12 mouse cellular contexts compared by ENCODE assay signal in genomic region chr16:24919349-24920012, GRCm38 (mm10).
A peak's percentile ranks its signal among the peaks of the same experiment; 100 is the strongest.
DNase-seq lines count a peak whose midpoint lies in the region; ATAC-seq and TF ChIP-seq lines count a peak whose summit lies in the region.
"Had no signal": no experiment of that assay in that cellular context is flagged by ENCODE, and none has a peak within 500 bp of the region (broad histone marks: within the 10 kb centered on the region; RNA-seq: fewer than 3 reads in every experiment).

No protein-coding gene starts in this region.

- TF ChIP-seq CTCF in gastrocnemius, adult 2 months (IDR thresholded peaks at IDR 0.05) = no peak

- WGBS in neural tube, embryonic 13.5 days = 35% methylated on average over 11 of the region's 11 CpGs
- 86% methylated on average over 11 of the region's 11 CpGs for WGBS in heart, embryonic 10.5 days

- H3K9ac ChIP-seq in neural tube, embryonic 13.5 days = no peak overlapping the region
- H3K9ac ChIP-seq: midbrain, embryonic 12.5 days had no signal

- no peaks in the 10 kb centered on the region for H3K9me3 ChIP-seq in neural tube, embryonic 13.5 days
- no peaks in the 10 kb centered on the region for H3K9me3 ChIP-seq in heart, embryonic 10.5 days
- H3K9me3 ChIP-seq: midbrain, embryonic 12.5 days had no signal

- intact Hi-C loops in gastrocnemius, adult 2 months (cut with DNase I) = no loop called here

- H3K27ac ChIP-seq in gastrocnemius, adult 2 months = peak overlapping the region; percentile 24; the same call in 1 of the 2 replicates
- H3K27ac ChIP-seq in neural tube, embryonic 13.5 days (replicated peaks) = 0 out of 2 replicates have a peak overlapping the region, but pooled peaks have one; percentile 13
- H3K27ac ChIP-seq in heart, embryonic 10.5 days = no peak overlapping the region
- H3K27ac ChIP-seq: midbrain, embryonic 12.5 days had no signal

- peak overlapping the region; percentile 47 for H3K4me3 ChIP-seq in gastrocnemius, adult 2 months
- no peak overlapping the region for H3K4me3 ChIP-seq in neural tube, embryonic 13.5 days
- no peak overlapping the region for H3K4me3 ChIP-seq in heart, embryonic 10.5 days
- H3K4me3 ChIP-seq: midbrain, embryonic 12.5 days had no signal

- peaks cover 5% of the 10 kb centered on the region for H3K4me1 ChIP-seq in neural tube, embryonic 13.5 days (replicated peaks)
- H3K4me1 ChIP-seq in heart, embryonic 10.5 days = no peaks in the 10 kb centered on the region
- H3K4me1 ChIP-seq: midbrain, embryonic 12.5 days had no signal

- no peak for ATAC-seq in neural tube, embryonic 13.5 days (ENCODE audit: low read depth)
- peak; percentile 69 to 76 for ATAC-seq in hematopoietic stem cell, adult 5-6 weeks (replicated peaks in 1 of 2; ENCODE audit: insufficient read depth in 1 of 2, low FRiP score in 2 of 2, low TSS enrichment in 1 of 2, low read depth in 1 of 2, poor library complexity in 2 of 2, severe bottlenecking in 2 of 2)

- DNase-seq in gastrocnemius, adult 2 months = no peak
- no peak for DNase-seq in gastrocnemius, adult 8-10 months (ENCODE audit: low spot score in 2 of 2)
- DNase-seq in neural tube, embryonic 10.5 days (ENCODE audit: extremely low spot score, low spot score) = no peak
- peak; percentile 11 for DNase-seq in splenic B cell, adult 2 months (ENCODE audit: low read depth, low spot score)
- DNase-seq in heart, embryonic 10.5 days (ENCODE audit: low spot score) = no peak
- DNase-seq in spleen, postnatal 4 days (ENCODE audit: low spot score in 2 of 2) = no peak
- DNase-seq: cerebellum, adult 11 months; gastrocnemius, postnatal 10 days; right cerebral cortex, adult 18-20 months had no signal

- no peaks in the 10 kb centered on the region for H3K36me3 ChIP-seq in neural tube, embryonic 13.5 days
- no peaks in the 10 kb centered on the region for H3K36me3 ChIP-seq in splenic B cell, adult 2 months (ENCODE audit: control insufficient read depth, insufficient read depth, low read length, poor library complexity, severe bottlenecking)
- H3K36me3 ChIP-seq in heart, embryonic 10.5 days = no peaks in the 10 kb centered on the region
- H3K36me3 ChIP-seq: midbrain, embryonic 12.5 days had no signal

- H3K27me3 ChIP-seq in neural tube, embryonic 13.5 days = no peaks in the 10 kb centered on the region
- H3K27me3 ChIP-seq in splenic B cell, adult 2 months (ENCODE audit: control insufficient read depth, insufficient read depth, low read length, poor library complexity, severe bottlenecking) = no peaks in the 10 kb centered on the region
- H3K27me3 ChIP-seq in heart, embryonic 10.5 days (ENCODE audit: insufficient read depth, poor library complexity, severe bottlenecking) = no peaks in the 10 kb centered on the region
- H3K27me3 ChIP-seq: midbrain, embryonic 12.5 days had no signal

- peak overlapping the region; percentile 21; the same call in 1 of the 2 replicates for H3K4me2 ChIP-seq in neural tube, embryonic 13.5 days
- H3K4me2 ChIP-seq: midbrain, embryonic 12.5 days had no signal
